Mouse (Mus musculus): ENCODE results near the gene Cib2.

- no peak for TF ChIP-seq CEBPB (IDR thresholded peaks at IDR 0.05; ENCODE audit: low read depth)
- TF ChIP-seq CTCF (IDR thresholded peaks at IDR 0.05; ENCODE audit: control insufficient read depth, insufficient read depth, insufficient read length) = no peak
These were observed 23.7 kb upstream of the Cib2 start for GRCm38 (mm10) chr9:54583712-54584111.
